Mouse (Mus musculus) thymus, adult 2 months (tissue): ENCODE data around the gene Sowaha.

Source experiments
- CTCF ChIP-seq: fragments of 200-500 bp; IDR thresholded peaks from 2 replicates; pipeline ENCODE4 v1.5.1; 2012; ENCODE audit warnings: mild to moderate bottlenecking, control low read depth, low read length, moderate library complexity, borderline replicate concordance; ENCODE audit not compliant: control insufficient read depth, poor library complexity, insufficient read depth; ENCODE audit errors: extremely low read depth
- POLR2A ChIP-seq: fragments of 200-500 bp; IDR thresholded peaks from 2 replicates; pipeline ENCODE4 v1.6.1; 2012; ENCODE audit warnings: mild to moderate bottlenecking, low read length, control low read depth, moderate library complexity; ENCODE audit not compliant: control insufficient read depth, poor library complexity, insufficient read depth; ENCODE audit errors: extremely low read depth

- TF ChIP-seq POLR2A, result no peak
- TF ChIP-seq CTCF, result no peak
These were observed 32.1 kb downstream of the Sowaha start for GRCm38 (mm10) chr11:53447996-53448395.
